Mouse (Mus musculus): Measurements from ENCODE around the gene Actr3.

Gene Actr3

GRCm38 (mm10) chr1:125350843-125351242 lies 84.7 kb downstream of the Actr3 start:
- no peak for DNase-seq

GRCm38 (mm10) chr1:125345854-125346253 lies 89.7 kb downstream of the Actr3 start:
- no peak for DNase-seq

GRCm38 (mm10) chr1:125345448-125345847 lies 90.1 kb downstream of the Actr3 start:
- no peak for DNase-seq

GRCm38 (mm10) chr1:125343105-125343504 lies 92.4 kb downstream of the Actr3 start:
- no peak for DNase-seq

Measured in kidney, postnatal 25 days (tissue).